Mouse (Mus musculus) frontal cortex, postnatal 36 days (tissue): Measurements from ENCODE around the gene Ssbp3.

Experiments
- DNase-seq, 2 experiments: peaks; one replicate each; pipeline ENCODE4 v3.0.0; 2022; ENCODE audit warnings: low spot score in 2 of 2

Gene Ssbp3

GRCm38 (mm10) chr4:107096043-107096442 is 185.5 kb downstream of the Ssbp3 start:
- DNase-seq, result no peak

- DNase-seq, result no peak
Measured at GRCm38 (mm10) chr4:107096841-107097373, 186.4 kb downstream of the Ssbp3 start, which contains the start of gene Cdcp2. TSS of gene Cdcp2 (plus strand) at chr4:107096891.

- DNase-seq, result no peak
Measured at GRCm38 (mm10) chr4:107097871-107098270, 187.4 kb downstream of the Ssbp3 start.

GRCm38 (mm10) chr4:107098375-107098774 is 187.9 kb downstream of the Ssbp3 start:
- no peak for DNase-seq

- no peak for DNase-seq
Measured at GRCm38 (mm10) chr4:107098791-107099525, 188.5 kb downstream of the Ssbp3 start.
